Mouse (Mus musculus) heart, adult 2 months (tissue): ENCODE measurements around the gene Hspb9. TPM values are rescaled to one million over a fixed set of nuclear protein-coding genes. Genes with fewer than 3 reads are reported as not detected.

Experiments
- DNase-seq, 2 experiments: peaks; one replicate each; pipeline ENCODE4 v3.0.0; 2021
- H3K27ac ChIP-seq: fragments of 200-600 bp; 2 replicates; pipeline ENCODE4 v1.8.1; 2022
- H3K27me3 ChIP-seq: fragments of 200-500 bp; 2 replicates; pipeline ENCODE4 v1.6.1; 2012; ENCODE audit warnings: mild to moderate bottlenecking, low read length, inconsistent platforms, mixed read lengths; ENCODE audit not compliant: control insufficient read depth, insufficient read depth
- H3K36me3 ChIP-seq: fragments of 200-500 bp; 2 replicates; pipeline ENCODE4 v1.6.1; 2012; ENCODE audit warnings: low read length, inconsistent platforms; ENCODE audit not compliant: control insufficient read depth, insufficient read depth
- H3K4me1 ChIP-seq: fragments of 200-500 bp; 2 replicates; pipeline ENCODE4 v1.6.1; 2011; ENCODE audit warnings: low read length; ENCODE audit not compliant: control insufficient read depth, insufficient read depth
- H3K4me3 ChIP-seq: fragments of 200-600 bp; 2 replicates; pipeline ENCODE4 v1.8.1; 2022
- H3K79me2 ChIP-seq: fragments of 200-500 bp; replicated peaks from 2 replicates; pipeline ENCODE4 v1.6.1; 2012; ENCODE audit warnings: mild to moderate bottlenecking, inconsistent platforms, low read length, moderate library complexity, mixed read lengths; ENCODE audit not compliant: control insufficient read depth, insufficient read depth
- H3K9ac ChIP-seq: fragments of 200-500 bp; 2 replicates; pipeline ENCODE4 v1.6.1; 2012; ENCODE audit warnings: low read depth, mild to moderate bottlenecking, control low read depth, inconsistent platforms, low read length, mixed read lengths
- CTCF ChIP-seq: fragments of 200-600 bp; IDR thresholded peaks from 2 replicates; pipeline ENCODE4 v1.8.1; 2022; ENCODE audit warnings: antibody characterized with exemption, mild to moderate bottlenecking, moderate library complexity
- EP300 ChIP-seq: fragments of 200-500 bp; IDR thresholded peaks from 2 replicates; pipeline ENCODE4 v1.6.1; 2011; ENCODE audit warnings: low read depth, low read length, control low read depth; ENCODE audit not compliant: insufficient read depth
- POLR2A ChIP-seq: fragments of 200-500 bp; IDR thresholded peaks from 2 replicates; pipeline ENCODE4 v1.6.1; 2011; ENCODE audit warnings: mild to moderate bottlenecking, low read depth, low read length, control low read depth; ENCODE audit not compliant: insufficient read depth
- WGBS: fragments of 180-500 bp; shearing (Covaris S2); methylation state at CpG from one replicate; pipeline ENCODE4 v1.1.7; 2018; 5-methylcytosine and 5-hydroxymethylcytosine counted together
- intact Hi-C: fragments of 180-260 bp; cut with DNase I; formaldehyde crosslinking; loops from one replicate; pipeline ENCODE4 v1.15.1; 2025
- long read RNA-seq: library from polyadenylated mRNA; stranded (forward); transcript quantifications from one replicate; pipeline ENCODE4 v2.0.0, GENCODE M21; 2021
- polyA plus RNA-seq: library from polyadenylated mRNA; depleted of rRNA; stranded (reverse); fragments of >200 nt; gene quantifications from 2 replicates; pipeline ENCODE4 v1.2.3, GENCODE M21; 2012; rRNA removed
- total RNA-seq, 2 experiments: library from RNA; stranded (reverse); gene quantifications; 2 replicates each; pipeline ENCODE4 v1.2.3; 2021

The Hspb9 gene
- total RNA-seq (not detected), polyA plus RNA-seq (0.50 and 0.62 TPM in 2 replicates)
- long read RNA-seq: 0 reads

DNA sequence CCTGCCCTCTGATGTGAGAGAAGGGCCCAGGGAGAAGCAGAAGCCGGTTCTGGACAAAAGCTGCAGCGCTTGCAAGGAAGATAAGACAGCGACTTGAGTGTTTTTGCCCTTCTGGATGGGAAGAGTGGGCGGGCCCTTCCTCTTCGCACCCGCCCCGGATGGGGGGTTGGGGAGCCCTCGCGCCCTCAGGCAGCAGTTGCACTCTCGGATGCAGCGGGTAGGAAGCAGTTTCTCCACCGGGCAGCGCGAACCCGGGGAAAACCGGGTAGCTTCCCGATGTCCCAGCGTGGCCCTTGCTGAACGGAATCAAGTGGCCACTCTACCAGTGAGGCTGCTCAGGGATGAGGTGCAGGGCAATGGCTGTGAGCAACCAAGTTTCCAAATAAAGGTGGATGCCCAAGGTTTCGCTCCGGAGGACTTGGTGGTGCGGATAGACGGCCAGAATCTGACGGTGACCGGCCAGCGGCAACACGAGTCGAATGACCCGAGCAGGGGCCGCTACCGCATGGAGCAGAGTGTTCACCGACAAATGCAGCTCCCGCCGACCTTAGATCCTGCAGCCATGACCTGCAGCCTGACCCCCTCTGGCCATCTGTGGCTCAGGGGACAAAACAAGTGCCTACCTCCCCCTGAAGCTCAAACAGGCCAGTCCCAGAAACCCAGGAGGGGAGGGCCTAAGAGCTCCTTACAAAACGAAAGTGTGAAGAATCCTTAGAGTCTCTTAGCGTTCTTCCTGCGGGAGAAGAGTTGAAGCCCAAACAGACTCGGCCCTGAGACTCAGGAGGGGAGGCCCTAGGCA lies at the start of gene Hspb9:
TSS of gene Hspb9 (plus strand) at position 116 of the 799 bp plus-strand sequence.
- H3K4me1 ChIP-seq: peaks cover 11% of the 10 kb centered on the region
- 0 out of 2 replicates have a peak, but pooled peaks have one; percentile 10 for TF ChIP-seq EP300
- no peak for TF ChIP-seq CTCF
- TF ChIP-seq POLR2A: peak; percentile 83
- H3K27ac ChIP-seq: peak within 1 kb of the TSS; percentile 89
- DNase-seq: peak; percentile 85 to 88
- intact Hi-C loops: loop anchor here (1.0 to 10.0 kb wide), 3 partner anchors 47 to 461 kb away; partner anchors contain the start of genes Ccr10, Cntnap1 and Plekhh3
- no peaks in the 10 kb centered on the region for H3K79me2 ChIP-seq
- 15% methylated on average over 38 of the region's 38 CpGs for whole genome bisulfite sequencing
- peak within 1 kb of the TSS; percentile 63 for H3K9ac ChIP-seq
- no peaks in the 10 kb centered on the region for H3K27me3 ChIP-seq
- H3K36me3 ChIP-seq: peaks cover 1% of the 10 kb centered on the region; the same call in 1 of the 2 replicates
- H3K4me3 ChIP-seq: peak within 1 kb of the TSS; percentile 53

DNA sequence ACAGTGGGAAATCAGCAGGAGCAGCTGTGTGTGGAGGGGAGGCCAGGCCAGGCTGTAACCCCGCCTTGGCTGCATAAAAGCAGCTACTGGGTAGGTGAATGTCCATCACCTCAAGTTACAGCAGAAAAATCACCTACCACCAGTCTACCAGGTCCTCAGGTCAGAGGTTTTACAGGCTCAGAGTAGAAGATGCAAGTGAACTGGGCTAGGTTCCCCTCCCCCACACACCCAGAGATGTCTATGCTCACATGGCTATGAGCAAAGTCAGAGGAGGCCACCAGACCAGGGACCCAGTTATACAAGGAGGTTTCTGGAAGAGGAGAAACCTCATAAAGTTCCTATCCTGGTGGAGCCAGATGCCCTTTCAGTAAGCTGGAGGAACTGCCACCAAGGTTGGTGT lies 42.6 kb upstream of the Hspb9 start:
- Histone ChIP-seq H3K79me2 (no peaks in the 10 kb centered on the region), H3K27me3 (no peaks in the 10 kb centered on the region), H3K36me3 (no peaks in the 10 kb centered on the region), H3K9ac (no peak overlapping the region), H3K27ac (no peak overlapping the region), H3K4me3 (no peak overlapping the region), H3K4me1 (peaks cover 5% of the 10 kb centered on the region)
- DNase-seq: no peak
- intact Hi-C loops: no loop called here
- TF ChIP-seq CTCF (no peak), POLR2A (no peak), EP300 (no peak)
- 83% methylated on average over 1 of the region's 1 CpGs for WGBS

DNA sequence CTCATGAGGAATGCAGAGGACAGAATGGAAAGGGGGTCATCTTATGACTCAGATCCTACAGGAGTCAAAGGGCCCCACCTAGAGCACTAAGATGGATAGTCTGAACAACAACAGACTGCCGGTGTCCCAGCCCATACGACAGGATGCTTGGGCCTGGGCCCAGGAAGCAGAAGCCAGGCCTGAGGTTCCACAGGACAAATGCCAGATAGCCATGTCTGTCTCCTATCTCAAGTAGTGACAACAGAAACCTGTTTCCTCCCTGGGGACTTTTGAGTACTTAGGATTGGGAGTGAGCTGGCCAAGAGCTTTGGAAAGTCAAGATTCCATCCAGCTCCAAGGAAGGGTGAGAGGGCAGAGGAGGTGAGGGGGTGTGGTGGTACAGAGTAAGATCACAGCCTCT lies 41.7 kb upstream of the Hspb9 start:
- no peak overlapping the region for H3K9ac ChIP-seq
- no peak overlapping the region for H3K4me3 ChIP-seq
- H3K79me2 ChIP-seq: no peaks in the 10 kb centered on the region
- intact Hi-C loops: no loop called here
- no peak for TF ChIP-seq POLR2A
- no peak for TF ChIP-seq CTCF
- TF ChIP-seq EP300: no peak
- H3K27me3 ChIP-seq: no peaks in the 10 kb centered on the region
- H3K27ac ChIP-seq: no peak overlapping the region
- peak; percentile 38 to 56 for DNase-seq
- WGBS: 5% methylated on average over 2 of the region's 2 CpGs
- no peaks in the 10 kb centered on the region for H3K36me3 ChIP-seq
- peaks cover 5% of the 10 kb centered on the region for H3K4me1 ChIP-seq

DNA sequence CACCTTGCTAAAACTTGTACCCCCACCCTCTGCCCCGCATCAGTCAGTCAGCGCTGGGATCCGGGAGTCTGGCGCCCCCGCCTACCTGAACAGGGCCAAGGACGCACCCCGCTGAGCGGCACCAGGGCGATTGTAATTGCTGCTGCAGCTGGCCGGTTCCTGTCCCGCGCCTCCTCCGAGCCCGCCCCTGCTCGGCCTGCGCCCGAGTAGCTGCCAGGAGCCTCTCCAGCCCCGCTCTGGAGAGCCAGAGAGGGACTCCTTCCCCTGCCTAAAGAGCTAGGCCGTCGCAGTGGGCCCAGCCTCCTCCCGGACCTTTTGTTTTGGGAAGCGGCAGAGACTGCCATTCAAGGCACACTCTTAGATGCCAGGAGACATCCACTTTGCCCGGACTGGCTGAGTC lies 40.5 kb upstream of the Hspb9 start:
- H3K9ac ChIP-seq: peak overlapping the region; percentile 25; the same call in 1 of the 2 replicates
- H3K4me3 ChIP-seq: peak overlapping the region; percentile 16; the same call in 1 of the 2 replicates
- WGBS: 4% methylated on average over 23 of the region's 23 CpGs
- peak overlapping the region; percentile 45 for H3K27ac ChIP-seq
- TF ChIP-seq POLR2A (no peak), EP300 (no peak), CTCF (no peak)
- no peaks in the 10 kb centered on the region for H3K79me2 ChIP-seq
- H3K4me1 ChIP-seq: peaks cover 5% of the 10 kb centered on the region
- intact Hi-C loops: no loop called here
- peak; percentile 71 to 73 for DNase-seq
- no peaks in the 10 kb centered on the region for H3K27me3 ChIP-seq
- no peaks in the 10 kb centered on the region for H3K36me3 ChIP-seq

DNA sequence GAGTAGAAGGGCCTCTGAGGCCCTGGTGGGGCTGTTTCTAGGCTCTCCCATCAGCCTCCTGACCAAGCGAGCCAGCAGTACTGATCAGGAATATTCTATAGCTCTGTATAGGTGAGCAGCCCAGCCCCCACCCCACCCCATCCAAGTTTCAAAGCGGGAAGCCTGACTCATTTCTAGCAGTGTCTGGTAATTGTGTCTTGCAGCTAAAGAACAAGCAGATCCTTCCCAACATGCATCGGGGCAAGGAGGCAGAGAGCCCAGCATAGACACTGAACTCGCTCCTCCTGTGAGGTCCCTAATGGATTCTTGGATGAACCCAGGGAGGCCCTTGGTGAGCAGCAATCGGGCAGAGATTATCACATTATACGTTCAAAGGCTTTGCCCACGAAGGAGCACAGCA lies 35.8 kb upstream of the Hspb9 start:
- no peak overlapping the region for H3K27ac ChIP-seq
- H3K79me2 ChIP-seq: no peaks in the 10 kb centered on the region
- 55% methylated on average over 7 of the region's 7 CpGs for WGBS
- H3K27me3 ChIP-seq: no peaks in the 10 kb centered on the region
- H3K4me3 ChIP-seq: no peak overlapping the region
- intact Hi-C loops: no loop called here
- DNase-seq: no peak
- H3K9ac ChIP-seq: no peak overlapping the region
- peaks cover 2% of the 10 kb centered on the region; the same call in 1 of the 2 replicates for H3K4me1 ChIP-seq
- no peaks in the 10 kb centered on the region for H3K36me3 ChIP-seq
- TF ChIP-seq EP300: no peak
- no peak for TF ChIP-seq POLR2A
- TF ChIP-seq CTCF: no peak

- Histone ChIP-seq H3K36me3 (no peaks in the 10 kb centered on the region), H3K9ac (no peak overlapping the region)
- intact Hi-C loops: no loop called here
Measured at GRCm38 (mm10) chr11:100681826-100682225, 31.8 kb upstream of the Hspb9 start.

More at GRCm38 (mm10) chr11:100681826-100682225, 31.8 kb upstream of the Hspb9 start:
- Histone ChIP-seq H3K27me3 (no peaks in the 10 kb centered on the region), H3K4me1 (no peaks in the 10 kb centered on the region), H3K4me3 (no peak overlapping the region), H3K79me2 (no peaks in the 10 kb centered on the region), H3K27ac (no peak overlapping the region)
- no peak for DNase-seq
- TF ChIP-seq EP300 (no peak), POLR2A (no peak), CTCF (no peak)
- 74% methylated on average over 5 of the region's 5 CpGs for WGBS
